9 mouse cellular contexts compared by ENCODE assay signal in the genomic region with DNA sequence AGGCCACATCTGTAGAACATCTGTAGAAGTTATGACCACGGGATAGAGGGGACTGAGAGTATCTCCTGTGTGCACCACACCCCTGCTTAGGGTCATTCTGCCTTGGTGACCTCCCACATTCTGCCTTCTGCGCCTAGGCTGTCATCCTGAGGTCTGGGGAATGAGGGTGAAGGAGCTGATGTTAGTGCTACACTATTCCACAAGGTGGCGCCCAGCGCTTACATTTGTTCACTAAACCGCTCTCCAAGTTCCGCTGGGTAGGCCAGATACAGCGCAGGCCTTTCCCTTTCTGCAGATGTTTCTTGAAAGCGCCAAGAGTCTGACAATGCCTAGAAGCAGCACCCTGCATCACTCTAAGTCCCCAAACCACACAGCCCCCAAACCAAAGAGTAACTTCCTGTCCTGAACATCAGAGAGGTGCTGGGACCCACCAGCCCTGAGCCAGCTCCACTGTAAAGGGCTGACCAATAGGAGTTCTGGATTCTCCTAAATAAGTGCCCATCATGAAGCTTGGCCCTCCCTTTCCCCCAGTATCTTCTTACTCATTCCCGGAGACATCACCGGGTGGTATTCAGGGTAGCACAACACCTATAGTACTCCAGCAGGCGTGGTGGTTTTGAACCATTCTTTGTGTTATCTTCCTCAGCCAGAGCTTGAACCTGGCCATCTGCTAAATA. TPM values are rescaled to one million over a fixed set of nuclear protein-coding genes. Genes with fewer than 3 reads are reported as not detected.
DNase-seq lines count a peak whose midpoint lies in the region; ATAC-seq and TF ChIP-seq lines count a peak whose summit lies in the region.
"Had no signal": no experiment of that assay in that cellular context is flagged by ENCODE, and none has a peak within 500 bp of the region (broad histone marks: within the 10 kb centered on the region; RNA-seq: fewer than 3 reads in every experiment).

No protein-coding gene starts in this region.

- H3K4me2 ChIP-seq in forebrain, embryonic 12.5 days: 0 out of 2 replicates have a peak overlapping the region, but pooled peaks have one; percentile 8
- H3K4me2 ChIP-seq in liver, embryonic 14.5 days (ENCODE audit: low read depth): no peak overlapping the region
- H3K4me2 ChIP-seq in neural tube, embryonic 14.5 days (ENCODE audit: low read depth, low read length): no peak overlapping the region

- peak; percentile 87 for ATAC-seq in forebrain, embryonic 12.5 days (ENCODE audit: low FRiP score)
- no peak for ATAC-seq in liver, embryonic 14.5 days (ENCODE audit: insufficient read depth)
- ATAC-seq in neural tube, embryonic 14.5 days (ENCODE audit: low read depth): peak; percentile 90

- no peak overlapping the region for H3K27ac ChIP-seq in ES-E14 (ENCODE audit: insufficient read depth, low read depth, low read length, poor library complexity, severe bottlenecking)
- H3K27ac ChIP-seq in forebrain, embryonic 12.5 days: no peak overlapping the region
- H3K27ac ChIP-seq in liver, embryonic 14.5 days: no peak overlapping the region
- H3K27ac ChIP-seq in neural tube, embryonic 14.5 days (ENCODE audit: low read depth, low read length): no peak overlapping the region

- no peak for TF ChIP-seq EP300 in liver, embryonic 14.5 days (IDR thresholded peaks at IDR 0.05; ENCODE audit: low read depth)

- peak; percentile 83 for TF ChIP-seq CTCF in liver, embryonic 14.5 days (IDR thresholded peaks at IDR 0.05; ENCODE audit: low read depth)

- in situ Hi-C loops in ES-E14 (cut with MboI; ENCODE audit: low sequenced_read_pairs in 2 of 2, unreplicated experiment in 2 of 2): loop anchor here (10.0 to 25.0 kb wide), 4 partner anchors 314 to 707 kb away; a partner anchor contains a TSS

- 11% methylated on average over 11 of the region's 11 CpGs for WGBS in forebrain, embryonic 12.5 days
- WGBS in liver, embryonic 14.5 days (ENCODE audit: insufficient replicate concordance): 12% methylated on average over 11 of the region's 11 CpGs
- 12% methylated on average over 11 of the region's 11 CpGs for WGBS in neural tube, embryonic 14.5 days

- H3K4me1 ChIP-seq in ES-E14 (ENCODE audit: control insufficient read depth in 2 of 2, insufficient read depth in 2 of 2, low read length in 2 of 2, poor library complexity in 1 of 2): no peaks in the 10 kb centered on the region; a peak in 1 of 4 replicates
- H3K4me1 ChIP-seq in forebrain, embryonic 12.5 days: 0 out of 2 replicates have a peak, but pooled peaks cover 3% of the 10 kb centered on the region
- H3K4me1 ChIP-seq in liver, embryonic 14.5 days (replicated peaks; ENCODE audit: control insufficient read depth in 2 of 2, insufficient read depth in 2 of 2, low read length in 1 of 2): no peaks in the 10 kb centered on the region
- H3K4me1 ChIP-seq in neural tube, embryonic 14.5 days (ENCODE audit: control insufficient read depth, insufficient read depth, low read length): no peaks in the 10 kb centered on the region

- no peaks in the 10 kb centered on the region for H3K36me3 ChIP-seq in ES-E14 (ENCODE audit: control insufficient read depth, insufficient read depth, low read length, poor library complexity, severe bottlenecking)
- no peaks in the 10 kb centered on the region for H3K36me3 ChIP-seq in forebrain, embryonic 12.5 days (replicated peaks)
- H3K36me3 ChIP-seq in liver, embryonic 14.5 days (replicated peaks; ENCODE audit: control insufficient read depth, insufficient read depth, low read depth): no peaks in the 10 kb centered on the region
- no peaks in the 10 kb centered on the region for H3K36me3 ChIP-seq in neural tube, embryonic 14.5 days (ENCODE audit: control insufficient read depth, insufficient read depth, low read length)

- peak; percentile 78 for DNase-seq in ES-E14 (ENCODE audit: low read depth, low spot score)
- DNase-seq in c-Kit-positive CD71-positive TER-119-negative erythroid progenitor cells, embryonic 14.5 days (ENCODE audit: low read depth): peak; percentile 23
- peak; percentile 80 to 89 for DNase-seq in heart, postnatal 10 days
- peak; percentile 66 to 86 for DNase-seq in kidney, postnatal 36 days
- peak; percentile 15 to 28 (median 28) for DNase-seq in liver, embryonic 14.5 days (ENCODE audit: low read depth in 3 of 3, low spot score in 3 of 3)
- DNase-seq in thymus, postnatal 14 days: peak; percentile 32

- intact Hi-C loops in heart, postnatal 10 days (cut with DNase I): loop anchor here (1.0 to 2.0 kb wide), 5 partner anchors 25 to 282 kb away; no protein-coding TSS in a partner anchor

- H3K27me3 ChIP-seq in forebrain, embryonic 12.5 days: 0 out of 2 replicates have a peak, but pooled peaks cover 6% of the 10 kb centered on the region
- H3K27me3 ChIP-seq in liver, embryonic 14.5 days (ENCODE audit: control insufficient read depth, insufficient read depth, low read length): no peaks in the 10 kb centered on the region
- H3K27me3 ChIP-seq in neural tube, embryonic 14.5 days (ENCODE audit: control insufficient read depth, insufficient read depth, low read length): no peaks in the 10 kb centered on the region

- H3K9me3 ChIP-seq in ES-E14 (ENCODE audit: control insufficient read depth, insufficient read depth, low read depth, low read length): no peaks in the 10 kb centered on the region
- H3K9me3 ChIP-seq in forebrain, embryonic 12.5 days: no peaks in the 10 kb centered on the region
- H3K9me3 ChIP-seq in liver, embryonic 14.5 days (ENCODE audit: control insufficient read depth, low read length): no peaks in the 10 kb centered on the region
- H3K9me3 ChIP-seq in neural tube, embryonic 14.5 days (ENCODE audit: control insufficient read depth, low read length): no peaks in the 10 kb centered on the region

- H3K4me3 ChIP-seq in ES-E14 (ENCODE audit: insufficient read depth in 1 of 2, low read depth in 1 of 2, low read length in 2 of 2, poor library complexity in 1 of 2, severe bottlenecking in 1 of 2): no peak overlapping the region
- no peak overlapping the region for H3K4me3 ChIP-seq in forebrain, embryonic 12.5 days (replicated peaks)
- H3K4me3 ChIP-seq in liver, embryonic 14.5 days (ENCODE audit: insufficient read depth in 1 of 2, low read depth in 2 of 2, low read length in 2 of 2): no peak overlapping the region
- no peak overlapping the region for H3K4me3 ChIP-seq in neural tube, embryonic 14.5 days (ENCODE audit: low read depth, low read length)

- H3K9ac ChIP-seq in ES-E14 (ENCODE audit: insufficient read depth, low read depth, low read length, poor library complexity, severe bottlenecking): no peak overlapping the region
- H3K9ac ChIP-seq in forebrain, embryonic 12.5 days: no peak overlapping the region
- H3K9ac ChIP-seq in liver, embryonic 14.5 days (replicated peaks): no peak overlapping the region
- no peak overlapping the region for H3K9ac ChIP-seq in neural tube, embryonic 14.5 days (replicated peaks; ENCODE audit: low read depth, low read length)

TF ChIP-seq in ES-E14, 5 proteins besides CTCF, POLR2A, EP300 and RAD21:
- TF ChIP-seq ZNF384 (IDR thresholded peaks at IDR 0.05; ENCODE audit: low read depth, low read length): no peak
- peak; percentile 91 for TF ChIP-seq ZC3H11A (IDR thresholded peaks at IDR 0.05; ENCODE audit: borderline replicate concordance, low read depth, low read length)

RNA-seq across cellular contexts. Expression of a gene that starts 5.3 kb away (rescaled TPM):
- 3.6 and 5.2 TPM in 2 replicates for total RNA-seq in ES-E14 (2012; rRNA removed)
- 0.24 and 0.61 TPM in 2 replicates for polyA plus RNA-seq in forebrain, embryonic 12.5 days (2016; fragmentation: Nextera tagmentation; extraction: Ambion mirVana)
- 1 to 10 TPM; 3.3 TPM for total RNA-seq in heart, postnatal 10 days (2021)
- 0.03 and 0.06 TPM in 2 replicates for polyA plus RNA-seq in liver, embryonic 14.5 days (2012; rRNA removed)
- 0.33 TPM in 1 of 2 replicates, not detected in the other for polyA plus RNA-seq in liver, embryonic 14.5 days (2014; fragmentation: Nextera tagmentation; extraction: Ambion mirVana)
- not detected in 2 replicates for polyA plus RNA-seq in neural tube, embryonic 14.5 days (2014; fragmentation: Nextera tagmentation; extraction: Ambion mirVana)

RNA-seq across cellular contexts. Expression of a gene that starts 22.1 kb away (rescaled TPM):
- total RNA-seq in ES-E14 (2012; rRNA removed): not detected in 2 replicates
- not detected in 2 replicates for polyA plus RNA-seq in forebrain, embryonic 12.5 days (2016; fragmentation: Nextera tagmentation; extraction: Ambion mirVana)
- not detected for total RNA-seq in heart, postnatal 10 days (2021)
- polyA plus RNA-seq in liver, embryonic 14.5 days (2012; rRNA removed): not detected in 2 replicates
- not detected in 2 replicates for polyA plus RNA-seq in liver, embryonic 14.5 days (2014; fragmentation: Nextera tagmentation; extraction: Ambion mirVana)
- 0.75 TPM in 1 of 2 replicates, not detected in the other for polyA plus RNA-seq in neural tube, embryonic 14.5 days (2014; fragmentation: Nextera tagmentation; extraction: Ambion mirVana)
- polyA plus RNA-seq: liver, embryonic 16.5 days had no signal

RNA-seq across cellular contexts. Expression of a gene that starts 28.0 kb away (rescaled TPM):
- total RNA-seq in ES-E14 (2012; rRNA removed): not detected in 2 replicates
- polyA plus RNA-seq in forebrain, embryonic 12.5 days (2016; fragmentation: Nextera tagmentation; extraction: Ambion mirVana): not detected in 2 replicates
- not detected for total RNA-seq in heart, postnatal 10 days (2021)
- polyA plus RNA-seq in liver, embryonic 14.5 days (2012; rRNA removed): not detected in 2 replicates
- not detected in 2 replicates for polyA plus RNA-seq in liver, embryonic 14.5 days (2014; fragmentation: Nextera tagmentation; extraction: Ambion mirVana)
- not detected in 2 replicates for polyA plus RNA-seq in neural tube, embryonic 14.5 days (2014; fragmentation: Nextera tagmentation; extraction: Ambion mirVana)
- polyA plus RNA-seq: liver, embryonic 16.5 days had no signal

Comparison
In these comparisons a context has a peak if more than half of its experiments do, and no peak if none do; other contexts are left out.
1. DNase-seq: peak in every context shown above with its lines; median percentile 84 in heart, postnatal 10 days; 78 in ES-E14; 76 in kidney, postnatal 36 days; 32 in thymus, postnatal 14 days; 28 in liver, embryonic 14.5 days; 23 in c-Kit-positive CD71-positive TER-119-negative erythroid progenitor cells, embryonic 14.5 days.